Comparison of ENCODE assay signal across 10 mouse cellular contexts in the genomic region with DNA sequence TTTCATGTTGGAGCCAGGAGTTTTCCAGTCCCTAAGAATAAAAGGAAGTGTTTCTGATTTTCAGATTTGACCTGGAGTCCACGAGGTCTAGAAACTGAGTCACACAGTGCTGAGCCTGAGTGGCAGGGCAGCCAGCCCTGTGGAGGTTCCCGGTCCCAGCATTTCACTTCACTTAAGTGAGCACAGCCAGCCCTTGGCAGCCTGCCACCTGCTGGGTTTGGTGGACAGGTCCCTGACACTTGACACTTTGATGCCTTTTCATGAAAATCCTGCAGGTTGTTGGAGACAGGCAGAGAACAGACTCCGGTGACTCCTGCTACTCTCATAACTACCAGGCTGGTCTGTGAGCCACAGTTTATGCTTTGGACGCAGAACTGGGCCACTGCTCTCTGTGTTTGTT. TPM values are rescaled to one million over a fixed set of nuclear protein-coding genes. Genes with fewer than 3 reads are reported as not detected.
A peak's percentile ranks its signal among the peaks of the same experiment; 100 is the strongest.
DNase-seq lines count a peak whose midpoint lies in the region.
"Had no signal": no experiment of that assay in that cellular context is flagged by ENCODE, and none has a peak within 500 bp of the region (broad histone marks: within the 10 kb centered on the region; RNA-seq: fewer than 3 reads in every experiment).

No protein-coding gene starts in this region.

- DNase-seq in gastrocnemius, postnatal 14 days = peak; percentile 59
- no peak for DNase-seq in gastrocnemius, adult 8-10 months (ENCODE audit: low spot score in 2 of 2)
- peak; percentile 81 for DNase-seq in 416B (ENCODE audit: low read depth)
- DNase-seq in cerebellum, adult 9-11 months = peak; percentile 9
- DNase-seq in kidney, postnatal 10 days = peak; percentile 90
- no peak for DNase-seq in spleen, postnatal 4 days (ENCODE audit: low spot score in 2 of 2)
- DNase-seq in c-Kit-positive CD71-positive TER-119-positive erythroid progenitor cells, embryonic 14.5 days (ENCODE audit: low spot score) = no peak
- DNase-seq in embryo, embryonic 10 days (ENCODE audit: low spot score) = no peak
- DNase-seq: layer of hippocampus, postnatal 36 days had no signal

- intact Hi-C loops in gastrocnemius, postnatal 14 days (cut with DNase I; ENCODE audit: low total_unique reads) = no loop called here

RNA-seq across cellular contexts. Expression of a gene that starts 57.9 kb away (rescaled TPM):
- 10 to 100 TPM; 10.7 to 19.2 TPM for total RNA-seq in gastrocnemius, postnatal 14 days (2021)
- 1 to 10 TPM; 1.0 to 4.9 (median 2.2) TPM for total RNA-seq in gastrocnemius, adult 8-10 months (2022)
- total RNA-seq: CH12.LX had no signal

Comparison
In these comparisons a context has a peak if more than half of its experiments do, and no peak if none do; other contexts are left out.
1. DNase-seq: peak in gastrocnemius, postnatal 14 days (single experiment), 416B (single experiment), cerebellum, adult 9-11 months (single experiment) and kidney, postnatal 10 days (single experiment); none in gastrocnemius, adult 8-10 months (0 of 2), spleen, postnatal 4 days (0 of 2), c-Kit-positive CD71-positive TER-119-positive erythroid progenitor cells, embryonic 14.5 days (single experiment) and embryo, embryonic 10 days (single experiment).